Mouse (Mus musculus) liver, embryonic 14.5 days (tissue): Measurements from ENCODE around the gene Purb. TPM values are rescaled to one million over a fixed set of nuclear protein-coding genes. Genes with fewer than 3 reads are reported as not detected.
"Not testable (repeated sequence)": the region's sequence is repeated elsewhere in the genome, so short reads cannot be mapped to it uniquely, and the experiment has no call there.

Source experiments
- ATAC-seq: fragments of 200-750 bp; cut with Nextera tagmentation; 2 replicates; pipeline ENCODE4 v1.8.0; 2017; ENCODE audit warnings: moderate number of reproducible peaks, mild to moderate bottlenecking, moderate library complexity; ENCODE audit not compliant: insufficient read depth
- DNase-seq, 3 experiments: peaks; one replicate each; pipeline ENCODE4 v3.0.0-alpha.2; 2012 to 2013; ENCODE audit warnings: low read depth in 3 of 3, low spot score in 3 of 3
- H3K27ac ChIP-seq: fragments of 300-500 bp; sonication (generic); 2 replicates; pipeline ENCODE4 v1.5.1; 2014; ENCODE audit warnings: moderate library complexity, mild to moderate bottlenecking, control low read depth, inconsistent platforms
- H3K27me3 ChIP-seq: fragments of 300-500 bp; sonication (generic); 2 replicates; pipeline ENCODE4 v1.6.1; 2014; ENCODE audit warnings: mild to moderate bottlenecking, low read length, moderate library complexity; ENCODE audit not compliant: control insufficient read depth, insufficient read depth
- H3K36me3 ChIP-seq: fragments of 300-500 bp; sonication (generic); replicated peaks from 2 replicates; pipeline ENCODE4 v1.6.1; 2014; ENCODE audit warnings: low read depth; ENCODE audit not compliant: control insufficient read depth, insufficient read depth
- H3K4me1 ChIP-seq, 2 experiments: fragments of 200-500 bp in 1 of 2; fragments of 300-500 bp in 1 of 2; sonication (generic) in 1 of 2; replicated peaks; 2 replicates each; pipeline ENCODE4 v1.6.1; 2012 to 2014; ENCODE audit warnings: antibody characterized with exemption in 1 of 2, inconsistent platforms in 1 of 2, low read length in 1 of 2; ENCODE audit not compliant: control insufficient read depth in 2 of 2, insufficient read depth in 2 of 2
- H3K4me2 ChIP-seq: fragments of 300-500 bp; sonication (generic); 2 replicates; pipeline ENCODE4 v1.6.1; 2014; ENCODE audit warnings: low read depth, mild to moderate bottlenecking, control low read depth, moderate library complexity
- H3K4me3 ChIP-seq, 2 experiments: fragments of 200-500 bp in 1 of 2; fragments of 300-500 bp in 1 of 2; sonication (generic) in 1 of 2; 2 replicates each; pipeline ENCODE4 v1.5.1; 2012 to 2014; ENCODE audit warnings: low read depth in 2 of 2, low read length in 2 of 2, mild to moderate bottlenecking in 2 of 2, control low read depth in 1 of 2, inconsistent platforms in 1 of 2, moderate library complexity in 1 of 2; ENCODE audit not compliant: insufficient read depth in 1 of 2
- H3K9ac ChIP-seq: fragments of 300-500 bp; sonication (generic); replicated peaks from 2 replicates; pipeline ENCODE4 v1.6.1; 2014; ENCODE audit warnings: mild to moderate bottlenecking, control low read depth, moderate library complexity
- H3K9me3 ChIP-seq: fragments of 300-500 bp; sonication (generic); 2 replicates; pipeline ENCODE4 v1.6.1; 2016; ENCODE audit warnings: low read length, mixed read lengths; ENCODE audit not compliant: control insufficient read depth
- CTCF ChIP-seq: IDR thresholded peaks from 2 replicates; pipeline ENCODE4 v1.5.1; 2016; ENCODE audit warnings: antibody characterized with exemption, low read depth, control low read depth
- EP300 ChIP-seq: IDR thresholded peaks from 2 replicates; pipeline ENCODE4 v1.6.1; 2016; ENCODE audit warnings: antibody characterized with exemption, low read depth
- WGBS: fragments of 180-500 bp; shearing (Covaris S2); extraction: QIAGEN DNeasy Blood & Tissue Kit; methylation state at CpG from one replicate; pipeline ENCODE4 v1.1.7; 2014; ENCODE audit not compliant: insufficient replicate concordance; 5-methylcytosine and 5-hydroxymethylcytosine counted together
- microRNA-seq: library from miRNA; unstranded; fragments of <30 nt; microRNA quantifications from one replicate; pipeline ENCODE4, GENCODE M21; 2016
- polyA plus RNA-seq, 2 experiments: library from polyadenylated mRNA; depleted of rRNA in 1 of 2; stranded (reverse) in 1 of 2; unstranded in 1 of 2; fragments of >200 nt; fragmentation: Nextera tagmentation in 1 of 2; extraction: Ambion mirVana in 1 of 2; gene quantifications; 2 replicates each; pipeline versions ENCODE4 v1.2.1 to v1.2.3; 2012 to 2014

The Purb gene
- polyA plus RNA-seq, 2 experiments: 6.2 TPM

GRCm38 (mm10) chr11:6420722-6421350 is 54.9 kb downstream of the Purb start:
- Histone ChIP-seq H3K27me3 (no peaks in the 10 kb centered on the region), H3K9me3 (no peaks in the 10 kb centered on the region), H3K4me3 (no peak overlapping the region), H3K4me2 (no peak overlapping the region), H3K27ac (no peak overlapping the region), H3K36me3 (peaks cover 64% of the 10 kb centered on the region), H3K4me1 (peaks cover 4 to 8% of the 10 kb centered on the region in 2 experiments; a peak in 3 of 4 replicates), H3K9ac (no peak overlapping the region)
- TF ChIP-seq EP300: no peak
- ATAC-seq (no peak), DNase-seq (no peak)
- WGBS: 64% methylated on average over 2 of the region's 2 CpGs

GRCm38 (mm10) chr11:6420283-6420703 is 55.4 kb downstream of the Purb start:
- Histone ChIP-seq H3K4me2 (no peak overlapping the region), H3K4me3 (no peak overlapping the region), H3K9ac (no peak overlapping the region), H3K36me3 (peaks cover 61% of the 10 kb centered on the region), H3K27ac (no peak overlapping the region), H3K9me3 (no peaks in the 10 kb centered on the region), H3K4me1 (peaks cover 4 to 8% of the 10 kb centered on the region in 2 experiments; a peak in 3 of 4 replicates), H3K27me3 (no peaks in the 10 kb centered on the region)
- no peak for DNase-seq
- TF ChIP-seq EP300 (no peak), CTCF (no peak)
- 15% methylated on average over 1 of the region's 1 CpGs for WGBS
- ATAC-seq: no peak

GRCm38 (mm10) chr11:6419156-6419555 is 56.6 kb downstream of the Purb start:
- H3K4me3 ChIP-seq, ATAC-seq, H3K9ac ChIP-seq, DNase-seq, H3K27me3 ChIP-seq, H3K4me2 ChIP-seq, H3K9me3 ChIP-seq, H3K27ac ChIP-seq: not testable (repeated sequence)
- WGBS: 42% methylated on average over 3 of the region's 4 CpGs
- Histone ChIP-seq H3K4me1 (peaks cover 11 to 15% of the 10 kb centered on the region in 2 experiments), H3K36me3 (peaks cover 54% of the 10 kb centered on the region)

DNA sequence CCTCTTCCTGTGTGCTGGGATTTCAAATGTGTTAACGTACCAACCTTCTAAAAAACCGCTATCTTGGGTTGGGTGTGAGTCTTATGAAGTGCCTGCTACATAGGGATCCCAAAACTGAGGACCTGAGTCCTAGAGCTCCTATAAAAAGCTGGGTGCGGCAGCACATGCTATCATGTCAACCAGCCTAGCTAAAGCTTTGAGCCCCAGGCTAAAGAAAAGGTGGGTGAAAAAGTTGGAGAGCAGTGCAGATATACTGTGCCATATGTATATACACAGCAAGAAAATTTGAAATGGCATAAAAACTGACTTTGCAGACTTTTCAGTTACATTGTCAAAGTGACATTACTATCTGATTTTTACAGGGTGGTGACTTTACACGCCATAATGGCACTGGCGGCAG is 57.0 kb downstream of the Purb start:
- peaks cover 7% of the 10 kb centered on the region for H3K9me3 ChIP-seq
- no peak overlapping the region for H3K27ac ChIP-seq
- H3K4me2 ChIP-seq: peak overlapping the region; percentile 97
- 61% methylated on average over 5 of the region's 5 CpGs for WGBS
- H3K36me3 ChIP-seq: peaks cover 52% of the 10 kb centered on the region
- H3K4me3 ChIP-seq: no peak overlapping the region
- peaks cover 11 to 15% of the 10 kb centered on the region in 2 experiments for H3K4me1 ChIP-seq
- ATAC-seq: no peak
- no peak for DNase-seq
- no peaks in the 10 kb centered on the region for H3K27me3 ChIP-seq
- TF ChIP-seq CTCF: no peak
- no peak for TF ChIP-seq EP300
- no peak overlapping the region for H3K9ac ChIP-seq

Small RNA genes lying within 50 kb of the gene (microRNA-seq; reads per million reads assigned to microRNA genes)
- gene Gm22123: not detected

Other genes starting within 250 kb of the Purb start
- 0.11 and 0.13 TPM in 2 replicates for gene Npc1l1, start 245.8 kb downstream of the Purb start, polyA plus RNA-seq (2012; rRNA removed)
- 0.08 and 0.19 TPM in 2 replicates for gene Npc1l1, start 245.8 kb downstream of the Purb start, polyA plus RNA-seq (2014; fragmentation: Nextera tagmentation; extraction: Ambion mirVana)
- 25.4 and 28.7 TPM in 2 replicates for gene Ddx56, start 208.1 kb downstream of the Purb start, polyA plus RNA-seq (2012; rRNA removed)
- 45.8 and 53.4 TPM in 2 replicates for gene Ddx56, start 208.1 kb downstream of the Purb start, polyA plus RNA-seq (2014; fragmentation: Nextera tagmentation; extraction: Ambion mirVana)
- 23.9 and 28.3 TPM in 2 replicates for gene Tmed4, start 201.0 kb downstream of the Purb start, polyA plus RNA-seq (2012; rRNA removed)
- 37.4 and 37.5 TPM in 2 replicates for gene Tmed4, start 201.0 kb downstream of the Purb start, polyA plus RNA-seq (2014; fragmentation: Nextera tagmentation; extraction: Ambion mirVana)
- gene Ogdh, start 184.3 kb downstream of the Purb start, polyA plus RNA-seq (2012; rRNA removed): 38.6 and 41.8 TPM in 2 replicates
- gene Ogdh, start 184.3 kb downstream of the Purb start, polyA plus RNA-seq (2014; fragmentation: Nextera tagmentation; extraction: Ambion mirVana): 60.6 and 72.8 TPM in 2 replicates
- 7.3 and 9.4 TPM in 2 replicates for gene Zmiz2, start 86.8 kb downstream of the Purb start, polyA plus RNA-seq (2012; rRNA removed)
- 3.9 and 4.1 TPM in 2 replicates for gene Zmiz2, start 86.8 kb downstream of the Purb start, polyA plus RNA-seq (2014; fragmentation: Nextera tagmentation; extraction: Ambion mirVana)
- gene Ppia, start 60.5 kb downstream of the Purb start, polyA plus RNA-seq (2012; rRNA removed): 1,485 and 1,780 TPM in 2 replicates
- 3,165 and 3,291 TPM in 2 replicates for gene Ppia, start 60.5 kb downstream of the Purb start, polyA plus RNA-seq (2014; fragmentation: Nextera tagmentation; extraction: Ambion mirVana)
- 35.2 and 44.2 TPM in 2 replicates for gene H2afv, start 31.5 kb downstream of the Purb start, polyA plus RNA-seq (2012; rRNA removed)
- 117 and 119 TPM in 2 replicates for gene H2afv, start 31.5 kb downstream of the Purb start, polyA plus RNA-seq (2014; fragmentation: Nextera tagmentation; extraction: Ambion mirVana)
- 5.7 and 7.0 TPM in 2 replicates for gene Myo1g, start 45.0 kb upstream of the Purb start, polyA plus RNA-seq (2012; rRNA removed)
- 5.4 and 5.7 TPM in 2 replicates for gene Myo1g, start 45.0 kb upstream of the Purb start, polyA plus RNA-seq (2014; fragmentation: Nextera tagmentation; extraction: Ambion mirVana)
- gene Ccm2, start 71.0 kb upstream of the Purb start, polyA plus RNA-seq (2012; rRNA removed): 33.1 and 36.8 TPM in 2 replicates
- gene Ccm2, start 71.0 kb upstream of the Purb start, polyA plus RNA-seq (2014; fragmentation: Nextera tagmentation; extraction: Ambion mirVana): 39.0 and 39.4 TPM in 2 replicates
- 2.3 and 4.0 TPM in 2 replicates for gene Nacad, start 130.1 kb upstream of the Purb start, polyA plus RNA-seq (2012; rRNA removed)
- gene Nacad, start 130.1 kb upstream of the Purb start, polyA plus RNA-seq (2014; fragmentation: Nextera tagmentation; extraction: Ambion mirVana): 6.2 and 6.4 TPM in 2 replicates
- 55.1 and 63.6 TPM in 2 replicates for gene Tbrg4, start 150.2 kb upstream of the Purb start, polyA plus RNA-seq (2012; rRNA removed)
- gene Tbrg4, start 150.2 kb upstream of the Purb start, polyA plus RNA-seq (2014; fragmentation: Nextera tagmentation; extraction: Ambion mirVana): 27.7 and 30.4 TPM in 2 replicates
- gene Wap, start 162.7 kb upstream of the Purb start, polyA plus RNA-seq (2012; rRNA removed): not detected in 2 replicates
- not detected in 2 replicates for gene Wap, start 162.7 kb upstream of the Purb start, polyA plus RNA-seq (2014; fragmentation: Nextera tagmentation; extraction: Ambion mirVana)
- 0.04 and 0.14 TPM in 2 replicates for gene Ramp3, start 182.6 kb upstream of the Purb start, polyA plus RNA-seq (2012; rRNA removed)
- gene Ramp3, start 182.6 kb upstream of the Purb start, polyA plus RNA-seq (2014; fragmentation: Nextera tagmentation; extraction: Ambion mirVana): not detected in 2 replicates